Mouse (Mus musculus) left cerebral cortex, postnatal 14 days (tissue): ENCODE data around the gene Gm7347. TPM values are rescaled to one million over a fixed set of nuclear protein-coding genes. Genes with fewer than 3 reads are reported as not detected.
A peak's percentile ranks its signal among the peaks of the same experiment; 100 is the strongest.
"Not testable (repeated sequence)": the region's sequence is repeated elsewhere in the genome, so short reads cannot be mapped to it uniquely, and the experiment has no call there.

Experiments
- DNase-seq, 2 experiments: peaks; one replicate each; pipeline ENCODE4 v3.0.0; 2021 to 2022; ENCODE audit warnings: low spot score in 2 of 2, mixed read lengths in 1 of 2
- intact Hi-C: fragments of 180-260 bp; cut with DNase I; formaldehyde crosslinking; loops from one replicate; pipeline ENCODE4 v1.15.1; 2025
- long read RNA-seq, 2 experiments: library from polyadenylated mRNA; stranded (forward); transcript quantifications; one replicate each; pipeline ENCODE4 v2.0.0; 2021
- total RNA-seq, 2 experiments: library from RNA; stranded (reverse); gene quantifications; 2 replicates each; pipeline ENCODE4 v1.2.3; 2021

Gm7347 gene
- not detected for total RNA-seq
- long read RNA-seq, experiment 1 = 0 reads
- long read RNA-seq, experiment 2 = 0 reads

- DNase-seq, intact Hi-C loops: not testable (repeated sequence)
Observed at GRCm38 (mm10) chr5:26058481-26058880, at the start of gene Gm7347. Gene Gm7347, minus strand, starts transcription at chr5:26058581.

- intact Hi-C loops, DNase-seq: not testable (repeated sequence)
Observed at GRCm38 (mm10) chr5:26105262-26105661, 46.9 kb upstream of the Gm7347 start, which contains the start of gene 5031410I06Rik. Gene 5031410I06Rik, minus strand, starts transcription at chr5:26105362.

- intact Hi-C loops, DNase-seq: not testable (repeated sequence)
Observed at GRCm38 (mm10) chr5:26089191-26089590, 30.8 kb upstream of the Gm7347 start, which contains the start of gene Gm10471. Gene Gm10471, minus strand, starts transcription at chr5:26089291.

- DNase-seq, intact Hi-C loops: not testable (repeated sequence)
Observed at GRCm38 (mm10) chr5:26079023-26079422, 20.6 kb upstream of the Gm7347 start.

DNA sequence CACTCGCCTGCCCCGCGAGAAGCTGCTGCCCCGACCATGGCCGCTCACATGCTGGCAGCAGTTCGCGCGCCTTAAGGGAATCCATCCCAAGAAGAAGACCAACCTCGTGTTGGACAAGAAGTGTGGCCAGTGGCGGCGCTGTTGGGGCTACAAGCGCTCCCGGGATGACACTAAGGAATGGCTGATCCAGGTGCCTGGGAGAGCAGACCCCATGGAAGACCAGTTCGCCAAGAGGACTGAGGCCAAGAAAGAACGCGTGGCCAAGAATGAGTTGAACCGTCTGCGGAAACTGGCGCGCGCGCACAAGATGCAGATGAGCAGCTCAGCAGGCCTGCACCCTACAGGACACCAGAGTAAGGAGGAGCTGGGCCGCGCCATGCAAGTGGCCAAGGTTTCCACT lies 12.3 kb upstream of the Gm7347 start:
- intact Hi-C loops = no loop called here
- DNase-seq = no peak

GRCm38 (mm10) chr5:26039458-26039857 lies 18.9 kb downstream of the Gm7347 start, which contains the start of gene Speer4a:
Gene Speer4a, minus strand, starts transcription at chr5:26039558.
- DNase-seq, intact Hi-C loops: not testable (repeated sequence)

- intact Hi-C loops, DNase-seq: not testable (repeated sequence)
Observed at GRCm38 (mm10) chr5:26022816-26023215, 35.6 kb downstream of the Gm7347 start, which contains the start of gene Gm5862. Gene Gm5862, minus strand, starts transcription at chr5:26022916.

- DNase-seq, intact Hi-C loops: not testable (repeated sequence)
Observed at GRCm38 (mm10) chr5:26007697-26008096, 50.7 kb downstream of the Gm7347 start.

GRCm38 (mm10) chr5:26006937-26007695 lies 51.3 kb downstream of the Gm7347 start:
- peak; percentile 6 to 18 for DNase-seq
- intact Hi-C loops = not testable (repeated sequence)

- DNase-seq, intact Hi-C loops: not testable (repeated sequence)
Observed at GRCm38 (mm10) chr5:26004698-26005097, 53.7 kb downstream of the Gm7347 start, which contains the start of gene Gm1979. Gene Gm1979, minus strand, starts transcription at chr5:26004798.

Other genes starting within 250 kb of the Gm7347 start
- gene Gm21663, start 116.2 kb downstream of the Gm7347 start, total RNA-seq = not detected
- not detected for gene Gm21671, start 104.2 kb downstream of the Gm7347 start, total RNA-seq
- gene Gm21680, start 85.9 kb downstream of the Gm7347 start, total RNA-seq = not detected
- gene Gm21698, start 69.9 kb downstream of the Gm7347 start, total RNA-seq = not detected
- not detected for gene Gm1979, start 53.8 kb downstream of the Gm7347 start, total RNA-seq
- gene Gm5862, start 35.7 kb downstream of the Gm7347 start, total RNA-seq = not detected
- not detected for gene Speer4a, start 19.0 kb downstream of the Gm7347 start, total RNA-seq
- gene Gm10471, start 30.7 kb upstream of the Gm7347 start, total RNA-seq = not detected
- not detected for gene 5031410I06Rik, start 46.8 kb upstream of the Gm7347 start, total RNA-seq
- not detected for gene Gm10220, start 62.8 kb upstream of the Gm7347 start, total RNA-seq
- under 1 TPM in 1 of 2 experiments, not detected in 1; 0.11 TPM for gene Gm7361, start 199.1 kb upstream of the Gm7347 start, total RNA-seq